Mouse (Mus musculus): Measurements from ENCODE around the gene Tbx15.

GRCm38 (mm10) chr3:99240213-99240720, at the start of gene Tbx15:
- no peak for TF ChIP-seq POU5F1 (IDR thresholded peaks at IDR 0.05; ENCODE audit: borderline replicate concordance, low read length)
- TF ChIP-seq NANOG (IDR thresholded peaks at IDR 0.05; ENCODE audit: borderline replicate concordance, low read length) = no peak
